In the genomic region with DNA sequence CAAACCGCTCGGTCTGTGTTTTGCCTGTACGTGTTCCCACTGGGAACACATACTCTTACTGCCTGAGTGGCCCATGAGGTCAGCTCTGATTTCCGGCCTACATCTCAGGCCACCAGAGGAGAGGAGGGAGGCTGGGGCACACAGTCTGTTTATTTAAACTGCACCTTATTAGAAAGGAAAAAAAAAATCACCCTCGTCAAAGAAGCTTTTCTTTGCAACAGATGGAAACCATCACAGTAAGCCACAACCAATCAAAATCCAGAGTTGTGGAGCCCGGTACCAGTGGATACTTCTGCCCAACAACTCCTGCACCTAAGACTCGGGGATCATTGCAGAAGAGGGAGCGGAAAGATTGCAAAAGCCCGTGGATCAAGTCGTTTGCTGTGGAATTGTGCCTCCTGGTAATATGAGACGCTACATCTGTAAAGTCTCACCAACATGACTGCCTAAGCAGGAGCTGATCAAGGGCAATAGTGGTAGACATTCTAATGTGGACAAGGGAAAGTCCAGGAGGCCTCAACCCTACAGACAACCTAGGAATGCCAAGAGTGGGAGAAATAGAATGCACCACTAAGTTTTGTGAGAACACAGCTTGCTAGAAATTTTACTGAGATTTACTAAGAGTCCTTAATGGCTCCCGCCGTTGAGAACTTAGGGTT, we compare ENCODE assay signal across 13 mouse cellular contexts.
DNase-seq lines count a peak whose midpoint lies in the region; ATAC-seq and TF ChIP-seq lines count a peak whose summit lies in the region.
"Had no signal": no experiment of that assay in that cellular context is flagged by ENCODE, and none has a peak within 500 bp of the region (broad histone marks: within the 10 kb centered on the region; RNA-seq: fewer than 3 reads in every experiment).

No protein-coding gene starts in this region.

- no peak for TF ChIP-seq CTCF in lung, embryonic 14.5 days (IDR thresholded peaks at IDR 0.05; ENCODE audit: low read depth)

- H3K9me3 ChIP-seq in lung, embryonic 14.5 days (ENCODE audit: low read depth, low read length) = no peaks in the 10 kb centered on the region
- no peaks in the 10 kb centered on the region for H3K9me3 ChIP-seq in kidney, embryonic 15.5 days (replicated peaks)
- H3K9me3 ChIP-seq in limb, embryonic 15.5 days = no peaks in the 10 kb centered on the region
- H3K9me3 ChIP-seq: midbrain, embryonic 15.5 days; stomach, embryonic 15.5 days had no signal

- H3K36me3 ChIP-seq in lung, embryonic 14.5 days (ENCODE audit: insufficient read depth) = no peaks in the 10 kb centered on the region
- H3K36me3 ChIP-seq in kidney, embryonic 15.5 days = no peaks in the 10 kb centered on the region
- no peaks in the 10 kb centered on the region for H3K36me3 ChIP-seq in limb, embryonic 15.5 days
- H3K36me3 ChIP-seq: midbrain, embryonic 15.5 days; stomach, embryonic 15.5 days had no signal

- peak; percentile 11 for DNase-seq in gastrocnemius, postnatal 14 days
- DNase-seq in gastrocnemius, adult 18-20 months (ENCODE audit: low spot score) = no peak
- peak; percentile 41 for DNase-seq in lung, embryonic 14.5 days
- no peak for DNase-seq in lung, postnatal 4 days
- DNase-seq in layer of hippocampus, postnatal 25 days (ENCODE audit: extremely low spot score in 1 of 2, low spot score in 1 of 2) = no peak
- DNase-seq in yolk sac, embryonic 10.5 days (ENCODE audit: low spot score) = no peak
- DNase-seq: cerebellum, adult 11 months; lung, postnatal 10 days; thymus, postnatal 36 days had no signal

- H3K4me2 ChIP-seq in lung, embryonic 14.5 days = 0 out of 2 replicates have a peak overlapping the region, but pooled peaks have one; percentile 12
- no peak overlapping the region for H3K4me2 ChIP-seq in kidney, embryonic 15.5 days
- H3K4me2 ChIP-seq in limb, embryonic 15.5 days = 0 out of 2 replicates have a peak overlapping the region, but pooled peaks have one; percentile 1
- H3K4me2 ChIP-seq: midbrain, embryonic 15.5 days; stomach, embryonic 15.5 days had no signal

- 36% methylated on average over 13 of the region's 13 CpGs for WGBS in lung, embryonic 14.5 days
- whole genome bisulfite sequencing in kidney, embryonic 15.5 days = 31% methylated on average over 13 of the region's 13 CpGs
- WGBS in limb, embryonic 15.5 days = 33% methylated on average over 13 of the region's 13 CpGs

- H3K9ac ChIP-seq in lung, embryonic 14.5 days = no peak overlapping the region
- H3K9ac ChIP-seq in kidney, embryonic 15.5 days = no peak overlapping the region
- H3K9ac ChIP-seq in limb, embryonic 15.5 days = no peak overlapping the region
- H3K9ac ChIP-seq: midbrain, embryonic 15.5 days; stomach, embryonic 15.5 days had no signal

- intact Hi-C loops in gastrocnemius, postnatal 14 days (cut with DNase I; ENCODE audit: low total_unique reads) = no loop called here

- no peaks in the 10 kb centered on the region for H3K27me3 ChIP-seq in lung, embryonic 14.5 days (ENCODE audit: insufficient read depth, low read length)
- no peaks in the 10 kb centered on the region for H3K27me3 ChIP-seq in kidney, embryonic 15.5 days
- H3K27me3 ChIP-seq in limb, embryonic 15.5 days = no peaks in the 10 kb centered on the region
- H3K27me3 ChIP-seq: midbrain, embryonic 15.5 days; stomach, embryonic 15.5 days had no signal

- no peak overlapping the region for H3K27ac ChIP-seq in lung, embryonic 14.5 days (ENCODE audit: low read depth)
- peak overlapping the region; percentile 78 for H3K27ac ChIP-seq in kidney, embryonic 15.5 days
- peak overlapping the region; percentile 27; the same call in 1 of the 2 replicates for H3K27ac ChIP-seq in limb, embryonic 15.5 days
- H3K27ac ChIP-seq: midbrain, embryonic 15.5 days; stomach, embryonic 15.5 days had no signal

- 0 out of 2 replicates have a peak, but pooled peaks have one; percentile 31 for ATAC-seq in lung, embryonic 14.5 days (ENCODE audit: insufficient read depth)
- 0 out of 2 replicates have a peak, but pooled peaks have one; percentile 67 for ATAC-seq in kidney, embryonic 15.5 days (replicated peaks; ENCODE audit: low FRiP score)
- 0 out of 2 replicates have a peak, but pooled peaks have one; percentile 58 for ATAC-seq in limb, embryonic 15.5 days (ENCODE audit: insufficient number of reproducible peaks, low FRiP score, low TSS enrichment, low read depth)
- ATAC-seq: midbrain, embryonic 15.5 days had no signal

- H3K4me1 ChIP-seq in lung, embryonic 14.5 days (ENCODE audit: insufficient read depth) = no peaks in the 10 kb centered on the region
- peaks cover 7% of the 10 kb centered on the region; the same call in 1 of the 2 replicates for H3K4me1 ChIP-seq in kidney, embryonic 15.5 days
- 0 out of 2 replicates have a peak, but pooled peaks cover 3% of the 10 kb centered on the region for H3K4me1 ChIP-seq in limb, embryonic 15.5 days
- H3K4me1 ChIP-seq: midbrain, embryonic 15.5 days; stomach, embryonic 15.5 days had no signal

- no peak overlapping the region for H3K4me3 ChIP-seq in lung, embryonic 14.5 days (ENCODE audit: low read depth, low read length)
- H3K4me3 ChIP-seq in kidney, embryonic 15.5 days (replicated peaks) = no peak overlapping the region
- H3K4me3 ChIP-seq in limb, embryonic 15.5 days = no peak overlapping the region
- H3K4me3 ChIP-seq: midbrain, embryonic 15.5 days; stomach, embryonic 15.5 days had no signal

Comparison
In these comparisons a context has a peak if more than half of its experiments do, and no peak if none do; other contexts are left out.
1. DNase-seq: peak in gastrocnemius, postnatal 14 days (single experiment) and lung, embryonic 14.5 days (single experiment); none in gastrocnemius, adult 18-20 months (single experiment), lung, postnatal 4 days (0 of 2), layer of hippocampus, postnatal 25 days (0 of 2) and yolk sac, embryonic 10.5 days (single experiment).
2. Peak in every context shown above with its lines, with median percentiles within 50 percentile points of each other: ATAC-seq.